Mouse (Mus musculus): ENCODE results near the gene Iqcg.

DNA sequence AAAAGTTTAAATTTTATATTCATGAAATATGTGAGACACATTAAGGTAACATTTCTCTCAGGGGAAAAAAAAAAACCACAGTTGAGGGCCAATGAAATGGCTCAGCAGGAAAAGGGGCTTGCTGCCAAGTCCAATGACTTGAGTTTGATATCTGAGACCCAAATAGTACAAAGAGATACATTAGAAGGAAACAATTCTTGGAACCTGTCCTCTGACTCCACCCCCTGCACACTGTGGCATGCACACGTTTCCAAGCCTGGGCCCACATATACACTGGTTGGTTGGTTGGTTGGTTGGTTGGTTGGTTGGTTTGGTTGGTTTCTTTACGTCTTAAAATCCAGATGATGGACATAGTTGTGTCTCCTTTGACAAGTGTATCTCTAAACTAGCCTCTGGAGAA is 40.0 kb downstream of the Iqcg start:
- TF ChIP-seq FLI1 (IDR thresholded peaks at IDR 0.05; ENCODE audit: low read length) (no peak), GATA1 (IDR thresholded peaks at IDR 0.05; ENCODE audit: borderline replicate concordance, low read length) (no peak)

Data from megakaryocyte, embryonic 14.5 days (primary cell).